Mouse (Mus musculus) CH12.LX (cell line): ENCODE measurements at regions not wholly inside any gene's neighbourhood (a gene's known extent, or its start where the extent isn't known, plus 50 kb on each side); places are given as distances from the start of the nearest gene placed in this dataset.

Experiments
- DNase-seq: peaks from one replicate; pipeline ENCODE4 v3.0.0-alpha.2; 2013; ENCODE audit errors: extremely low read depth
- H3K27ac ChIP-seq: 2 replicates; pipeline ENCODE4 v1.5.1; 2012; ENCODE audit warnings: low read depth, mild to moderate bottlenecking, control low read depth, moderate library complexity; ENCODE audit not compliant: insufficient read depth
- H3K27me3 ChIP-seq: replicated peaks from 2 replicates; pipeline ENCODE3; 2012; ENCODE audit warnings: inconsistent platforms
- H3K36me3 ChIP-seq, 2 experiments: replicated peaks in 1 of 2; 2 replicates each; pipeline versions ENCODE3 to v1.6.1; 2012; ENCODE audit warnings: inconsistent platforms in 1 of 2, low read length in 1 of 2, mild to moderate bottlenecking in 1 of 2, mixed read lengths in 1 of 2, moderate library complexity in 1 of 2; ENCODE audit not compliant: control insufficient read depth in 1 of 2, insufficient read depth in 1 of 2
- H3K4me1 ChIP-seq, 2 experiments: 2 replicates each; pipeline ENCODE4 v1.6.1; 2012; ENCODE audit warnings: inconsistent platforms in 1 of 2, moderate library complexity in 1 of 2; ENCODE audit not compliant: insufficient read depth in 2 of 2, control insufficient read depth in 1 of 2
- H3K4me2 ChIP-seq: 2 replicates; pipeline ENCODE4 v1.6.1; 2012; ENCODE audit warnings: low read depth, mild to moderate bottlenecking, control low read depth; ENCODE audit not compliant: poor library complexity, insufficient read depth, severe bottlenecking
- H3K4me3 ChIP-seq, 3 experiments: fragments of 150-350 bp in 1 of 3; sonication (generic) in 1 of 3; replicated peaks in 1 of 3; 2 replicates each; pipeline versions ENCODE3 to v1.5.1; 2011 to 2012; ENCODE audit warnings: low read depth in 2 of 3, low read length in 2 of 3, mild to moderate bottlenecking in 2 of 3, moderate library complexity in 2 of 3, control low read depth in 1 of 3, improper control_type of control experiment in 1 of 3, inconsistent platforms in 1 of 3, mixed read lengths in 1 of 3; ENCODE audit not compliant: poor library complexity in 1 of 3
- H3K79me2 ChIP-seq: replicated peaks from 2 replicates; pipeline ENCODE4 v1.6.1; 2012; ENCODE audit warnings: mild to moderate bottlenecking, moderate library complexity; ENCODE audit not compliant: control insufficient read depth, poor library complexity, insufficient read depth, severe bottlenecking; ENCODE audit errors: extremely low read depth
- H3K9ac ChIP-seq: 2 replicates; pipeline ENCODE4 v1.6.1; 2012; ENCODE audit warnings: low read depth, mild to moderate bottlenecking, control low read depth, moderate library complexity; ENCODE audit not compliant: insufficient read depth
- H3K9me3 ChIP-seq: replicated peaks from 2 replicates; pipeline ENCODE3; 2012; ENCODE audit warnings: low read length, inconsistent platforms, mixed read lengths
- CHD1 ChIP-seq: IDR thresholded peaks from 2 replicates; pipeline ENCODE4 v1.6.1; 2012; ENCODE audit warnings: low read depth, low read length, improper control_type of control experiment, inconsistent platforms
- CHD2 ChIP-seq: IDR thresholded peaks from 2 replicates; pipeline ENCODE4 v1.6.1; 2011; ENCODE audit warnings: low read length, improper control_type of control experiment
- CTCF ChIP-seq, 2 experiments: IDR thresholded peaks in 1 of 2; conservative IDR thresholded peaks in 1 of 2; 2 replicates each; pipeline ENCODE4 v1.5.1; 2011 to 2012; ENCODE audit warnings: low read depth in 2 of 2, low read length in 2 of 2, improper control_type of control experiment in 1 of 2, inconsistent platforms in 1 of 2, mild to moderate bottlenecking in 1 of 2, moderate library complexity in 1 of 2
- E2F4 ChIP-seq: IDR thresholded peaks from 2 replicates; pipeline ENCODE4 v1.6.1; 2011; ENCODE audit warnings: low read depth, low read length, improper control_type of control experiment; ENCODE audit not compliant: insufficient replicate concordance
- ETS1 ChIP-seq: conservative IDR thresholded peaks from 2 replicates; pipeline ENCODE4 v1.6.1; 2012; ENCODE audit warnings: low read depth, mild to moderate bottlenecking, inconsistent platforms, low read length, improper control_type of control experiment, moderate library complexity
- GABPA ChIP-seq: IDR thresholded peaks from 2 replicates; pipeline ENCODE4 v1.6.1; 2012; ENCODE audit warnings: low read depth, low read length, improper control_type of control experiment, inconsistent platforms; ENCODE audit not compliant: insufficient replicate concordance
- IRF4 ChIP-seq: IDR thresholded peaks from 2 replicates; pipeline ENCODE4 v1.6.1; 2014; ENCODE audit warnings: low read depth, mild to moderate bottlenecking, inconsistent platforms, low read length, improper control_type of control experiment
- JUN ChIP-seq: IDR thresholded peaks from 2 replicates; pipeline ENCODE4 v1.6.1; 2011; ENCODE audit warnings: low read depth, mild to moderate bottlenecking, low read length, improper control_type of control experiment, moderate library complexity; ENCODE audit not compliant: insufficient read depth
- JUND ChIP-seq: conservative IDR thresholded peaks from 2 replicates; pipeline ENCODE4 v1.6.1; 2011; ENCODE audit warnings: low read depth, low read length, improper control_type of control experiment
- MAX ChIP-seq: IDR thresholded peaks from 2 replicates; pipeline ENCODE4 v1.6.1; 2011; ENCODE audit warnings: low read length, improper control_type of control experiment
- MAZ ChIP-seq: IDR thresholded peaks from 2 replicates; pipeline ENCODE4 v1.6.1; 2012; ENCODE audit warnings: low read depth, mild to moderate bottlenecking, inconsistent platforms, low read length, improper control_type of control experiment, moderate library complexity
- MEF2A ChIP-seq: IDR thresholded peaks from 2 replicates; pipeline ENCODE4 v1.6.1; 2014; ENCODE audit warnings: low read depth, mild to moderate bottlenecking, inconsistent platforms, low read length, improper control_type of control experiment, borderline replicate concordance
- MXI1 ChIP-seq: IDR thresholded peaks from 2 replicates; pipeline ENCODE4 v1.6.1; 2011; ENCODE audit warnings: mild to moderate bottlenecking, low read depth, low read length, improper control_type of control experiment
- NELFE ChIP-seq: IDR thresholded peaks from 2 replicates; pipeline ENCODE4 v1.6.1; 2011; ENCODE audit warnings: low read depth, low read length, improper control_type of control experiment
- NRF1 ChIP-seq: IDR thresholded peaks from 2 replicates; pipeline ENCODE4 v1.6.1; 2014; ENCODE audit warnings: low read depth, mild to moderate bottlenecking, inconsistent platforms, low read length, improper control_type of control experiment, moderate library complexity
- PAX5 ChIP-seq: IDR thresholded peaks from 2 replicates; pipeline ENCODE4 v1.6.1; 2012; ENCODE audit warnings: low read length, inconsistent platforms, mixed read lengths
- POLR2AphosphoS2 ChIP-seq: IDR thresholded peaks from 2 replicates; pipeline ENCODE4 v1.6.1; 2011; ENCODE audit warnings: low read depth, low read length, improper control_type of control experiment
- RAD21 ChIP-seq: IDR thresholded peaks from 2 replicates; pipeline ENCODE4 v1.6.1; 2011; ENCODE audit warnings: low read depth, mild to moderate bottlenecking, low read length, improper control_type of control experiment, moderate library complexity
- SMC3 ChIP-seq: IDR thresholded peaks from 2 replicates; pipeline ENCODE4 v1.6.1; 2011; ENCODE audit warnings: low read depth, low read length, improper control_type of control experiment
- TCF12 ChIP-seq: IDR thresholded peaks from 2 replicates; pipeline ENCODE4 v1.6.1; 2014; ENCODE audit warnings: low read depth, mild to moderate bottlenecking, inconsistent platforms, low read length, improper control_type of control experiment
- USF1 ChIP-seq: IDR thresholded peaks from 2 replicates; pipeline ENCODE4 v1.6.1; 2014; ENCODE audit warnings: low read depth, mild to moderate bottlenecking, inconsistent platforms, low read length, improper control_type of control experiment
- USF2 ChIP-seq: conservative IDR thresholded peaks from 2 replicates; pipeline ENCODE4 v1.6.1; 2011; ENCODE audit warnings: low read depth, low read length, improper control_type of control experiment
- dilution Hi-C: fragments of 300-500 bp; cut with MboI; formaldehyde crosslinking; loops from 2 replicates; pipeline ENCODE4 v1.14.3; 2020; ENCODE audit warnings: low sequenced_read_pairs; ENCODE audit not compliant: extremely low pct_unique_long_range_greater_than_20kb, extremely low pct_ligation_motif_present
- in situ Hi-C: fragments of 300-500 bp; cut with MboI; formaldehyde crosslinking; loops from 3 replicates; pipeline ENCODE4 v1.14.3; 2019; ENCODE audit warnings: low sequenced_read_pairs, low pct_ligation_motif_present, low pct_unique_long_range_greater_than_20kb, mixed read lengths

DNA sequence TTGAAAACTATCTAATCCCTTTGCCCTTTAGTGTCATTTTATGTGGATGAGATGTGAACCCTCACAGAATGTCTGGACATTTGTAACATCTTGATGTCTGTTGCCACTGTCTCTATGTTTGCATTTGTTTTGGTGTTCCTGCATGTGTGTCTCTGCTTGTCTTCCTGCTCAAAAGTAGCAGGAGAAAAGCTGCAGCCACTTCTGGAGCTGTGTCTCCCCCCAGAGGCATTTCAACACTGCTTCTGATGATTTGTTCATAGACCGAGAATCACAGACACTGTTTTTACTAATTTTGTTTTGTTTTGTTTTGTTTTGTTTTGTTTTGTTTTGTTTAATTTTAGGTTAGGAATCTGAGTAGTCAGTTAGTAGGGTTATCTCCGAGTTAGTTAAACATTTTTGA is 883.8 kb downstream of the Gbe1 start:
- H3K4me2 ChIP-seq = no peak overlapping the region
- no peak for TF ChIP-seq E2F4
- TF ChIP-seq JUN = no peak
- TF ChIP-seq MXI1 = no peak
- no peak for TF ChIP-seq IRF4
- no peak for TF ChIP-seq ETS1
- TF ChIP-seq PAX5 = no peak
- TF ChIP-seq RAD21 = no peak
- TF ChIP-seq SMC3 = no peak
- no peak for TF ChIP-seq CHD1
- no peak for TF ChIP-seq USF2
- no peak for TF ChIP-seq JUND
- TF ChIP-seq MAX = no peak
- no peak for TF ChIP-seq CTCF (conservative IDR thresholded peaks at IDR 0.05 in 1 of 2, IDR thresholded peaks at IDR 0.05 in 1 of 2; ENCODE audit: low read depth in 2 of 2, low read length in 2 of 2)
- H3K9me3 ChIP-seq = peaks cover 38% of the 10 kb centered on the region
- H3K36me3 ChIP-seq = no peaks in the 10 kb centered on the region
- H3K27ac ChIP-seq = no peak overlapping the region
- in situ Hi-C loops (no loop called here), dilution Hi-C loops (no loop called here)
- H3K79me2 ChIP-seq = no peaks in the 10 kb centered on the region
- no peak for DNase-seq
- H3K9ac ChIP-seq = no peak overlapping the region
- H3K4me1 ChIP-seq = no peaks in the 10 kb centered on the region
- no peak overlapping the region for H3K4me3 ChIP-seq
- H3K27me3 ChIP-seq = no peaks in the 10 kb centered on the region

DNA sequence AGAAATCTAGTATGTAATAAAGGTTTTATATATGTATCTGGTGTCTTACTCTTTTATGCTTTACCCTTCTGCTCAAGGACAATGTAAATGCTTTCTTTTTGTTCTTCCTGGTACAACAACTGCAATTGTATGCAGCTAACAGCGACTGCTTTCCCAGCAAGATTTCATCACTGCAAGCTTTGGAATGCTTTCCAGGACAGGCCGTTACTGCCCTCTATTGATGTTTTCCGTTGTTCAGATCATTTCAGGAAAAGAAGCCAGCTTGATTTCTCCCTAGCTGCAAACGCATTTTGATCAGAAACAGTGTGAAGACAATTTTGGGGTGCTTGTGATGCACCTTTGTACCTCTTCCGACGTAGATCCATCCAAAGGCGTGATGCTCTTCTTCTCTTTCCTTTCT is 895.1 kb downstream of the Gbe1 start:
- Histone ChIP-seq H3K27ac (no peak overlapping the region), H3K4me1 (no peaks in the 10 kb centered on the region), H3K4me2 (no peak overlapping the region), H3K27me3 (no peaks in the 10 kb centered on the region), H3K36me3 (no peaks in the 10 kb centered on the region), H3K4me3 (no peak overlapping the region), H3K9ac (no peak overlapping the region), H3K79me2 (no peaks in the 10 kb centered on the region), H3K9me3 (peaks cover 34% of the 10 kb centered on the region)
- TF ChIP-seq MAX (no peak), CTCF (conservative IDR thresholded peaks at IDR 0.05 in 1 of 2, IDR thresholded peaks at IDR 0.05 in 1 of 2; ENCODE audit: low read depth in 2 of 2, low read length in 2 of 2) (no peak), NRF1 (no peak), TCF12 (no peak), USF1 (no peak), JUND (no peak), CHD1 (no peak), POLR2AphosphoS2 (no peak), PAX5 (no peak), MAZ (no peak), MEF2A (no peak), SMC3 (no peak), RAD21 (no peak), NELFE (no peak), E2F4 (no peak), GABPA (no peak), CHD2 (no peak)
- DNase-seq = no peak
- dilution Hi-C loops = no loop called here
- in situ Hi-C loops = no loop called here
